8 mouse cellular contexts compared by ENCODE assay signal in the genomic region with DNA sequence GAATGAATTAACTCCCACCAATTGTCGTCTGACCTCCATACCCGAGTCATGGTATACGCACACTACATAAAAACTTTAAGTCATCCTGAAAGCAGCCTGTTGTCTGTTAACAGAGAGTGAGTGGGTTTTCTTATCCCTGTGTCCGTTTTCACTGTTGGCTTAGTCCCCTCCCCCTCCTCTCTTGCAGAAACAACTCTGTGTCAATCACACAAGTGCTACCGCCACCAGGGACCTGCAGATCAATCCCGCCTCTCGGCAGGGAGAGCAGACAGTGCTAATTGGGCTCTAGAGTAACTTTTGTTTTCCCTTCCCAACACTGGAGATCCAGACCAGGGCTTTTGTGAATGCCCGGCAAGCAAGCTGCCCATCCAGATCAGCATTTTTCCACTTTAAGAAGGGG. TPM values are rescaled to one million over a fixed set of nuclear protein-coding genes. Genes with fewer than 3 reads are reported as not detected.
DNase-seq lines count a peak whose midpoint lies in the region; ATAC-seq and TF ChIP-seq lines count a peak whose summit lies in the region.

No protein-coding gene starts in this region.

- WGBS in liver, postnatal 0 days (ENCODE audit: insufficient replicate concordance) = 33% methylated on average over 8 of the region's 8 CpGs
- WGBS in thymus, adult 2 months = 95% methylated on average over 8 of the region's 8 CpGs

- no peak overlapping the region for H3K4me3 ChIP-seq in liver, postnatal 0 days (ENCODE audit: low read depth, low read length)
- no peak overlapping the region for H3K4me3 ChIP-seq in thymus, adult 2 months (ENCODE audit: control insufficient read depth, insufficient read depth, low read length)

- H3K27ac ChIP-seq in liver, postnatal 0 days (ENCODE audit: low read depth) = peak overlapping the region; percentile 69
- no peak overlapping the region for H3K27ac ChIP-seq in thymus, adult 2 months (ENCODE audit: control insufficient read depth, insufficient read depth, low read length)

- H3K9ac ChIP-seq in liver, postnatal 0 days (replicated peaks) = peak overlapping the region; percentile 34; the same call in 1 of the 2 replicates

- H3K36me3 ChIP-seq in liver, postnatal 0 days (replicated peaks; ENCODE audit: insufficient read depth, low read length) = peaks cover 9% of the 10 kb centered on the region; the same call in 1 of the 2 replicates
- H3K36me3 ChIP-seq in thymus, adult 2 months (ENCODE audit: control insufficient read depth, insufficient read depth, low read length) = peaks cover 49% of the 10 kb centered on the region

- H3K4me1 ChIP-seq in liver, postnatal 0 days (ENCODE audit: insufficient read depth) = peaks cover 32% of the 10 kb centered on the region
- no peaks in the 10 kb centered on the region for H3K4me1 ChIP-seq in thymus, adult 2 months (replicated peaks; ENCODE audit: control insufficient read depth, insufficient read depth, low read length)

- no peak for TF ChIP-seq CTCF in Patski (IDR thresholded peaks at IDR 0.05)
- TF ChIP-seq CTCF in liver, postnatal 0 days (IDR thresholded peaks at IDR 0.05; ENCODE audit: low read depth) = no peak
- no peak for TF ChIP-seq CTCF in thymus, adult 2 months (IDR thresholded peaks at IDR 0.05; ENCODE audit: borderline replicate concordance, control insufficient read depth, extremely low read depth, insufficient read depth, low read length, poor library complexity)

- TF ChIP-seq EP300 in liver, postnatal 0 days (IDR thresholded peaks at IDR 0.05; ENCODE audit: low read depth) = no peak

- no peaks in the 10 kb centered on the region for H3K9me3 ChIP-seq in liver, postnatal 0 days (ENCODE audit: low read length)

- DNase-seq in adrenal gland, postnatal 10 days = peak; percentile 49
- no peak for DNase-seq in adrenal gland, adult 8-10 months
- DNase-seq in Patski (ENCODE audit: low read depth, low spot score) = no peak
- DNase-seq in heart, postnatal 4 days = peak; percentile 28
- peak; percentile 45 for DNase-seq in liver, postnatal 0 days
- no peak for DNase-seq in thymus, adult 2 months
- no peak for DNase-seq in frontal cortex, postnatal 14 days (ENCODE audit: low spot score in 2 of 2)

- ATAC-seq in Patski = peak; percentile 36
- ATAC-seq in liver, postnatal 0 days = peak; percentile 75
- no peak for ATAC-seq in frontal cortex, adult (ENCODE audit: low TSS enrichment)

- TF ChIP-seq POLR2A in thymus, adult 2 months (IDR thresholded peaks at IDR 0.05; ENCODE audit: control insufficient read depth, extremely low read depth, insufficient read depth, low read length, poor library complexity) = no peak

- peak overlapping the region; percentile 24 for H3K4me2 ChIP-seq in liver, postnatal 0 days (ENCODE audit: low read depth, low read length)

- POLR2A ChIA-PET in Patski (lab: Charles Lee) = interaction anchor here (0.7 to 0.8 kb wide), 2 partner anchors 11 to 17 kb away, joined by 3 read pairs; no protein-coding TSS in a partner anchor

- no peaks in the 10 kb centered on the region for H3K27me3 ChIP-seq in Patski
- H3K27me3 ChIP-seq in liver, postnatal 0 days (ENCODE audit: insufficient read depth, low read length) = no peaks in the 10 kb centered on the region
- H3K27me3 ChIP-seq in thymus, adult 2 months (ENCODE audit: control insufficient read depth, insufficient read depth, low read length) = no peaks in the 10 kb centered on the region

- CTCF ChIA-PET in Patski (lab: Charles Lee) = interaction anchor here (1.1 to 1.6 kb wide), 2 partner anchors 11 to 34 kb away, joined by 3 to 6 read pairs; no protein-coding TSS in a partner anchor

- in situ Hi-C loops in Patski (cut with MboI; ENCODE audit: low pct_unique_long_range_greater_than_20kb) = no loop called here

RNA-seq across cellular contexts. Expression of gene Arhgef18, which starts 24.6 kb away (rescaled TPM):
- total RNA-seq in adrenal gland, postnatal 10 days (2021) = 10 to 100 TPM; 27.4 to 36.5 TPM
- 10 to 100 TPM; 44.6 to 48.1 (median 47.0) TPM for total RNA-seq in adrenal gland, adult 8-10 months (2022)
- polyA plus RNA-seq in Patski (2021) = 37.0 TPM
- total RNA-seq in heart, postnatal 4 days (2021) = 10 to 100 TPM; 17.3 to 19.8 TPM
- polyA plus RNA-seq in liver, postnatal 0 days (2015; fragmentation: Nextera tagmentation; extraction: Ambion mirVana) = 1.8 and 1.9 TPM in 2 replicates
- 120 and 122 TPM in 2 replicates for polyA plus RNA-seq in thymus, adult 2 months (2012; rRNA removed)

RNA-seq across cellular contexts. Expression of gene Pex11g, which starts 50.0 kb away (rescaled TPM):
- total RNA-seq in adrenal gland, postnatal 10 days (2021) = 10 to 100 TPM; 13.3 to 16.1 TPM
- 10 to 100 TPM; 10.4 to 20.2 (median 12.1) TPM for total RNA-seq in adrenal gland, adult 8-10 months (2022)
- polyA plus RNA-seq in Patski (2021) = 12.0 TPM
- total RNA-seq in heart, postnatal 4 days (2021) = 1 to 10 TPM; 4.1 to 4.5 TPM
- polyA plus RNA-seq in liver, postnatal 0 days (2015; fragmentation: Nextera tagmentation; extraction: Ambion mirVana) = 14.8 and 14.9 TPM in 2 replicates
- 3.1 TPM in 2 replicates for polyA plus RNA-seq in thymus, adult 2 months (2012; rRNA removed)

RNA-seq across cellular contexts. Expression of gene Tex45, which starts 53.2 kb away (rescaled TPM):
- under 1 TPM in 1 of 2 experiments, not detected in 1; 0.27 TPM for total RNA-seq in adrenal gland, postnatal 10 days (2021)
- under 1 TPM in 2 of 4 experiments, not detected in 2; 0.28 to 0.46 TPM for total RNA-seq in adrenal gland, adult 8-10 months (2022)
- not detected for polyA plus RNA-seq in Patski (2021)
- total RNA-seq in heart, postnatal 4 days (2021) = under 1 TPM in 1 of 2 experiments, not detected in 1; 0.32 TPM
- polyA plus RNA-seq in liver, postnatal 0 days (2015; fragmentation: Nextera tagmentation; extraction: Ambion mirVana) = not detected in 2 replicates
- polyA plus RNA-seq in thymus, adult 2 months (2012; rRNA removed) = 0.20 TPM in 1 of 2 replicates, not detected in the other

Comparison
In these comparisons a context has a peak if more than half of its experiments do, and no peak if none do; other contexts are left out.
1. DNase-seq: peak in adrenal gland, postnatal 10 days (single experiment), heart, postnatal 4 days (single experiment) and liver, postnatal 0 days (single experiment); none in adrenal gland, adult 8-10 months (single experiment), Patski (single experiment), thymus, adult 2 months (single experiment) and frontal cortex, postnatal 14 days (0 of 2).